Mouse (Mus musculus): ENCODE results near the gene Olfr763. TPM values are rescaled to one million over a fixed set of nuclear protein-coding genes. Genes with fewer than 3 reads are reported as not detected.

Gene Olfr763
- polyA plus RNA-seq, 1 experiment from 2014 or later: not detected

Other genes starting within 250 kb of the Olfr763 start
- gene Mmp19, start 219.9 kb upstream of the Olfr763 start, polyA plus RNA-seq (2016; fragmentation: Nextera tagmentation; extraction: Ambion mirVana): 0.61 and 0.97 TPM in 2 replicates
- 57.9 and 59.8 TPM in 2 replicates for gene Dnajc14, start 206.7 kb upstream of the Olfr763 start, polyA plus RNA-seq (2016; fragmentation: Nextera tagmentation; extraction: Ambion mirVana)
- gene Tmem198b, start 206.4 kb upstream of the Olfr763 start, polyA plus RNA-seq (2016; fragmentation: Nextera tagmentation; extraction: Ambion mirVana): 21.4 and 24.0 TPM in 2 replicates
- gene Sarnp, start 193.5 kb upstream of the Olfr763 start, polyA plus RNA-seq (2016; fragmentation: Nextera tagmentation; extraction: Ambion mirVana): 217 and 219 TPM in 2 replicates
- 38.5 and 41.7 TPM in 2 replicates for gene Ormdl2, start 189.1 kb upstream of the Olfr763 start, polyA plus RNA-seq (2016; fragmentation: Nextera tagmentation; extraction: Ambion mirVana)
- 10.8 and 12.0 TPM in 2 replicates for gene Gdf11, start 119.1 kb upstream of the Olfr763 start, polyA plus RNA-seq (2016; fragmentation: Nextera tagmentation; extraction: Ambion mirVana)
- gene Cd63, start 109.8 kb upstream of the Olfr763 start, polyA plus RNA-seq (2016; fragmentation: Nextera tagmentation; extraction: Ambion mirVana): 168 and 190 TPM in 2 replicates
- 16.2 and 16.6 TPM in 2 replicates for gene Rdh5, start 87.9 kb upstream of the Olfr763 start, polyA plus RNA-seq (2016; fragmentation: Nextera tagmentation; extraction: Ambion mirVana)
- 235 and 249 TPM in 2 replicates for gene Bloc1s1, start 86.8 kb upstream of the Olfr763 start, polyA plus RNA-seq (2016; fragmentation: Nextera tagmentation; extraction: Ambion mirVana)
- 2.1 TPM in 2 replicates for gene Itga7, start 77.0 kb upstream of the Olfr763 start, polyA plus RNA-seq (2016; fragmentation: Nextera tagmentation; extraction: Ambion mirVana)
- not detected in 2 replicates for gene Mettl7b, start 49.8 kb upstream of the Olfr763 start, polyA plus RNA-seq (2016; fragmentation: Nextera tagmentation; extraction: Ambion mirVana)
- not detected in 2 replicates for gene Olfr9, start 21.4 kb upstream of the Olfr763 start, polyA plus RNA-seq (2016; fragmentation: Nextera tagmentation; extraction: Ambion mirVana)
- gene Olfr764-ps1, start 29.1 kb downstream of the Olfr763 start, polyA plus RNA-seq (2016; fragmentation: Nextera tagmentation; extraction: Ambion mirVana): not detected in 2 replicates
- gene Olfr765, start 39.2 kb downstream of the Olfr763 start, polyA plus RNA-seq (2016; fragmentation: Nextera tagmentation; extraction: Ambion mirVana): not detected in 2 replicates
- not detected in 2 replicates for gene Olfr766-ps1, start 58.2 kb downstream of the Olfr763 start, polyA plus RNA-seq (2016; fragmentation: Nextera tagmentation; extraction: Ambion mirVana)
- gene Olfr767, start 72.1 kb downstream of the Olfr763 start, polyA plus RNA-seq (2016; fragmentation: Nextera tagmentation; extraction: Ambion mirVana): not detected in 2 replicates
- gene Olfr768, start 88.6 kb downstream of the Olfr763 start, polyA plus RNA-seq (2016; fragmentation: Nextera tagmentation; extraction: Ambion mirVana): not detected in 2 replicates
- not detected in 2 replicates for gene Olfr769, start 107.1 kb downstream of the Olfr763 start, polyA plus RNA-seq (2016; fragmentation: Nextera tagmentation; extraction: Ambion mirVana)
- gene Olfr770, start 128.2 kb downstream of the Olfr763 start, polyA plus RNA-seq (2016; fragmentation: Nextera tagmentation; extraction: Ambion mirVana): not detected in 2 replicates
- not detected in 2 replicates for gene Olfr771, start 154.0 kb downstream of the Olfr763 start, polyA plus RNA-seq (2016; fragmentation: Nextera tagmentation; extraction: Ambion mirVana)
- not detected in 2 replicates for gene Olfr772, start 167.1 kb downstream of the Olfr763 start, polyA plus RNA-seq (2016; fragmentation: Nextera tagmentation; extraction: Ambion mirVana)
- gene Olfr773, start 176.6 kb downstream of the Olfr763 start, polyA plus RNA-seq (2016; fragmentation: Nextera tagmentation; extraction: Ambion mirVana): not detected in 2 replicates
- not detected in 2 replicates for gene Olfr774, start 225.4 kb downstream of the Olfr763 start, polyA plus RNA-seq (2016; fragmentation: Nextera tagmentation; extraction: Ambion mirVana)
- not detected in 2 replicates for gene Olfr775, start 237.6 kb downstream of the Olfr763 start, polyA plus RNA-seq (2016; fragmentation: Nextera tagmentation; extraction: Ambion mirVana)
- not detected in 2 replicates for gene Olfr776, start 248.3 kb downstream of the Olfr763 start, polyA plus RNA-seq (2016; fragmentation: Nextera tagmentation; extraction: Ambion mirVana)

All from midbrain, embryonic 12.5 days (tissue).